19 mouse cellular contexts compared by ENCODE assay signal in genomic region chr1:179064601-179065293, GRCm38 (mm10).
DNase-seq lines count a peak whose midpoint lies in the region; ATAC-seq and TF ChIP-seq lines count a peak whose summit lies in the region.
"Had no signal": no experiment of that assay in that cellular context is flagged by ENCODE, and none has a peak within 500 bp of the region (broad histone marks: within the 10 kb centered on the region; RNA-seq: fewer than 3 reads in every experiment).

No protein-coding gene starts in this region.

- no peak for DNase-seq in cerebellum, postnatal 4 days (ENCODE audit: low spot score in 2 of 2)
- peak; percentile 83 to 94 for DNase-seq in cerebellum, adult 2 months
- peak; percentile 13 to 58 for DNase-seq in lung, postnatal 4 days
- DNase-seq in T-cell, adult 2 months (ENCODE audit: low spot score), result no peak
- no peak for DNase-seq in urinary bladder, adult 18-20 months (ENCODE audit: low spot score in 2 of 2)
- DNase-seq: embryo, embryonic 11 days; gastrocnemius, adult 2 months; heart, postnatal 36 days; kidney, adult 11 months; kidney, postnatal 36 days; right cerebral cortex, postnatal 14 days; thymus, adult 2 months had no signal

- no peak overlapping the region for H3K4me3 ChIP-seq in intestine, embryonic 16.5 days (ENCODE audit: low read length)
- H3K4me3 ChIP-seq in intestine, postnatal 0 days (ENCODE audit: low read depth, low read length), result no peak overlapping the region
- no peak overlapping the region for H3K4me3 ChIP-seq in cerebellum, adult 2 months (replicated peaks; ENCODE audit: insufficient read depth, low read depth, low read length)
- H3K4me3 ChIP-seq: gastrocnemius, adult 2 months; limb, embryonic 12.5 days; liver, embryonic 15.5 days had no signal

- TF ChIP-seq POLR2A in cerebellum, adult 2 months (IDR thresholded peaks at IDR 0.05; ENCODE audit: borderline replicate concordance, insufficient read depth, low read length), result peak; percentile 45; the same call in 1 of the 2 replicates

- H3K4me1 ChIP-seq in intestine, embryonic 16.5 days (ENCODE audit: control insufficient read depth, insufficient read depth, low read length), result peaks cover 30% of the 10 kb centered on the region
- H3K4me1 ChIP-seq in intestine, postnatal 0 days (replicated peaks; ENCODE audit: control insufficient read depth, insufficient read depth, low read length), result no peaks in the 10 kb centered on the region
- peaks cover 45% of the 10 kb centered on the region for H3K4me1 ChIP-seq in cerebellum, adult 2 months (ENCODE audit: control insufficient read depth, insufficient read depth, low read length)

- no peak overlapping the region for H3K4me2 ChIP-seq in intestine, embryonic 16.5 days (ENCODE audit: low read depth, low read length)
- H3K4me2 ChIP-seq in intestine, postnatal 0 days (replicated peaks; ENCODE audit: low read depth), result no peak overlapping the region
- H3K4me2 ChIP-seq: limb, embryonic 12.5 days; liver, embryonic 15.5 days; midbrain, embryonic 11.5 days had no signal

- TF ChIP-seq CTCF in intestine, postnatal 0 days (IDR thresholded peaks at IDR 0.05; ENCODE audit: low read depth), result no peak
- no peak for TF ChIP-seq CTCF in cerebellum, adult 2 months (IDR thresholded peaks at IDR 0.05; ENCODE audit: borderline replicate concordance, insufficient read depth, low read depth, low read length)

- no peaks in the 10 kb centered on the region for H3K27me3 ChIP-seq in intestine, embryonic 16.5 days (replicated peaks; ENCODE audit: control insufficient read depth, insufficient read depth, low read length)
- H3K27me3 ChIP-seq in intestine, postnatal 0 days (replicated peaks; ENCODE audit: control insufficient read depth, insufficient read depth, low read length), result no peaks in the 10 kb centered on the region
- no peaks in the 10 kb centered on the region for H3K27me3 ChIP-seq in cerebellum, adult 2 months (ENCODE audit: control insufficient read depth, insufficient read depth, low read length)
- H3K27me3 ChIP-seq: CH12.LX; limb, embryonic 12.5 days; liver, embryonic 15.5 days had no signal

- peak; percentile 85 for ATAC-seq in cerebellum, adult (ENCODE audit: insufficient number of reproducible peaks, low FRiP score, low TSS enrichment)
- no peak for ATAC-seq in intestine, embryonic 16.5 days
- ATAC-seq in intestine, postnatal 0 days, result no peak

- 60% methylated on average over 14 of the region's 14 CpGs for WGBS in intestine, embryonic 16.5 days
- 69% methylated on average over 14 of the region's 14 CpGs for WGBS in intestine, postnatal 0 days
- 17% methylated on average over 14 of the region's 14 CpGs for WGBS in cerebellum, adult 2 months

- no peaks in the 10 kb centered on the region for H3K36me3 ChIP-seq in intestine, embryonic 16.5 days (ENCODE audit: control insufficient read depth, insufficient read depth, low read length)
- H3K36me3 ChIP-seq in intestine, postnatal 0 days (ENCODE audit: control insufficient read depth, insufficient read depth), result no peaks in the 10 kb centered on the region
- H3K36me3 ChIP-seq: limb, embryonic 12.5 days; liver, embryonic 15.5 days had no signal

- no peak overlapping the region for H3K9ac ChIP-seq in intestine, embryonic 16.5 days (ENCODE audit: low read depth, low read length)
- no peak overlapping the region for H3K9ac ChIP-seq in intestine, postnatal 0 days (ENCODE audit: low read depth, low read length)
- H3K9ac ChIP-seq: limb, embryonic 12.5 days; liver, embryonic 15.5 days had no signal

- H3K9me3 ChIP-seq in intestine, embryonic 16.5 days (ENCODE audit: control insufficient read depth, low read length), result no peaks in the 10 kb centered on the region
- no peaks in the 10 kb centered on the region for H3K9me3 ChIP-seq in intestine, postnatal 0 days (ENCODE audit: control insufficient read depth)
- H3K9me3 ChIP-seq: limb, embryonic 12.5 days; liver, embryonic 15.5 days had no signal

- H3K27ac ChIP-seq in intestine, embryonic 16.5 days (ENCODE audit: low read length), result 0 out of 2 replicates have a peak overlapping the region, but pooled peaks have one; percentile 0
- no peak overlapping the region for H3K27ac ChIP-seq in intestine, postnatal 0 days (ENCODE audit: low read depth, low read length)
- peak overlapping the region; percentile 96 for H3K27ac ChIP-seq in cerebellum, adult 2 months (ENCODE audit: insufficient read depth, low read length)
- H3K27ac ChIP-seq: gastrocnemius, adult 2 months; limb, embryonic 12.5 days; liver, embryonic 15.5 days had no signal

Comparison
In these comparisons a context has a peak if more than half of its experiments do, and no peak if none do; other contexts are left out.
1. DNase-seq: peak in cerebellum, adult 2 months (2 of 2) and lung, postnatal 4 days (2 of 2); none in cerebellum, postnatal 4 days (0 of 2), T-cell, adult 2 months (single experiment) and urinary bladder, adult 18-20 months (0 of 2).